Mouse (Mus musculus): Measurements from ENCODE around the gene Mymk.
A peak's percentile ranks its signal among the peaks of the same experiment; 100 is the strongest.

Gene Mymk

GRCm38 (mm10) chr2:27028437-27029015 is 43.5 kb downstream of the Mymk start:
- no peak for DNase-seq

- peak; percentile 78 to 82 for DNase-seq
Observed at GRCm38 (mm10) chr2:27027618-27028436, 44.2 kb downstream of the Mymk start, which contains the start of gene Slc2a6. Gene Slc2a6, minus strand, starts transcription at chr2:27027998.

- DNase-seq, result no peak
Observed at GRCm38 (mm10) chr2:27026857-27027617, 44.9 kb downstream of the Mymk start.

- no peak for DNase-seq
Observed at GRCm38 (mm10) chr2:27026332-27026731, 45.6 kb downstream of the Mymk start.

GRCm38 (mm10) chr2:27025545-27025944 is 46.4 kb downstream of the Mymk start:
- DNase-seq, result no peak

GRCm38 (mm10) chr2:27024136-27024535 is 47.8 kb downstream of the Mymk start:
- DNase-seq, result no peak

GRCm38 (mm10) chr2:27022612-27023011 is 49.4 kb downstream of the Mymk start:
- no peak for DNase-seq

GRCm38 (mm10) chr2:27021103-27021502 is 50.9 kb downstream of the Mymk start:
- no peak for DNase-seq

- no peak for DNase-seq
Observed at GRCm38 (mm10) chr2:27019530-27019929, 52.4 kb downstream of the Mymk start.

GRCm38 (mm10) chr2:27017802-27018201 is 54.2 kb downstream of the Mymk start:
- peak; percentile 50 to 74 for DNase-seq
